Mouse (Mus musculus) CH12F3 (cell line): Measurements from ENCODE around the gene Best1.

Source experiments
- in situ Hi-C: fragments of 300-500 bp; cut with MboI; formaldehyde crosslinking; loops from 2 replicates; pipeline ENCODE4 v1.14.3; 2020; ENCODE audit warnings: low sequenced_read_pairs

Best1 gene

DNA sequence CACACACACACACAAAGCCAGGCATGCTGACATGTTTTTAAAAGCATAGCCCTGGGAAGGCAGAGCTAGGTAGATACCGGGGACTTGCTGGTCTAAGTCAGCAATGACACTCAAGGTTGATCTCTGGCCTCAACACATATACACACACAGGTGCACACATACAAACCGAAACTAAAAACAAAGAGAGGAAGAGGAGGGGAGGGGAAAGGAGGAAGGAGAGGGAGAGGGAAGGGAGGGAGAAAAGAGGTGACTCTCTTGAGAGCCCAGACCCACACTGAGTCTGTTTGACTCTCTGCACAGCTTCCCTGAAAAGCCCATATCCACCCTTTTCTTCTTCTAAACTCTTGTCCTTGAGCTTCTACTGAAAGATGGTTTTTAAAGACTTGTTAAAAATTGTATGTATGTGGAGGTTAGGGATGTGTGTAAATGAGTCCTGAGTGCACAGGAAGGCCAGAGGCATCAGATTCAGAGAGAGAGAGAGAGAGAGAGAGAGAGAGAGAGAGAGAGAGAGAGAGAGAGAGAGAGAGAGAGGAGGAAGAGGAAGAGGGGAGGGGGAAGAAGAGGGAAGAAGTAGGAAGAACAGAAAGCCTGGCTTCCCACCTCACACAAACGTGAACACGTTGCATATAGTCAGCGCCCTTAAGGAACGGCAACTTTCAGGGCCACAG lies 63.1 kb downstream of the Best1 start:
- in situ Hi-C loops, result no loop called here

DNA sequence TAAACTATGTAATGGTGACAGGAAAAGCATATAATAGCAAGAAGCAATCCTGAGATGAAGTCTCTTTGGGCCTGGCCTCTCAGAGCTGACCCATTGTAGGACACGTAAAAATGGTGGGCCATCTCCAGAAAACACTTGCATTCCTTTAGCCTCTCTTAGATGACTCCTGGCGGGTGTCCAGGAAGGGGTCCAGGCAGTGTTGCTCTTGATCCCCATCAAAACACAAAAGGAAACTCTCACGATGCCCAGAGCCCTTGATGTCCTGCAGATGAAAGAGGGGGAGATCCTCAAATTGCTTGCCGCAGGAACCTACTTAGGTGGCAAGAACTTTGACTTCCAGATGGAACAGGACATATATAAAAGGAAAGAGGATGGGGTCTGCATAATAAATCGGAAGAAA lies 64.0 kb downstream of the Best1 start:
- in situ Hi-C loops, result no loop called here

DNA sequence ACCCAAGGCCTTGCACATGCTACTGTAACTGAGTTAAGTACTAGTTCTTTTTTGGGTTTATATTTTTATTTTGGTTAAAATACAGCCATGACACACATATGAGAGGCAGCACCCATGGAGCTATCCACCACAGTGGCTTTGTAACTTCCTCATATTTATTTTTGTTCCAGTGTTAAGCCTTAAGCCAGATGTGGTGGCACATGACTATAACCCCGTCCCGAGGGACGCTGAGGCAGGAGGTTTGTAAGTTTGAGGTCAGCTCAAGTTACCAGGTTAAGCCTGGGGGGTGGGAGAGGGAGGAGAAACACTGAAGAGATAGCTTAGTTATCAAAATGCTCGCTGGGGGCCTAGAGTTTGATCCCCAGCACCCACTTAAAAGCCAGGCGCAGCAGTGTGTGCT lies 64.9 kb downstream of the Best1 start:
- in situ Hi-C loops, result no loop called here
